Mouse (Mus musculus): ENCODE data around the gene Faf1.

The Faf1 gene

DNA sequence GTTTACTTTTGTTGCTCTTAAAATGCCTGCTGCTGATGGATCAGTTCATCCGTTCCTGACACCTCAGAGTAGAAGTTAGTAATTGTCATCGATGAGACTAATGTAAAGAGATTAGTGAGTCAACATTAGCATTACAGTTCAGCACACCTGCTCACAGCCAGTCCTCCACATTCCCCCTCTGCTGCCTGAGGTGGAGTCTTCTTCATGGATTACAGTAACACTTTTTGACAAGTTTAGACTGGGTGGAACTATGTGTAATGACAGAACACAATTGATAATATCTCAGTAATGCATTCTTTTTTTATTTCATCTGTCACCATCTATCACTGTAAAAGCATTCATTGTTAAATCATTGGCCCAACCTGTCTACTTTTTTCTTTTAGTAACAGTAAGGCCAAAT, 224.7 kb downstream of the Faf1 start:
- no peak for DNase-seq (ENCODE audit: low read depth in 2 of 2, low spot score in 2 of 2)

DNA sequence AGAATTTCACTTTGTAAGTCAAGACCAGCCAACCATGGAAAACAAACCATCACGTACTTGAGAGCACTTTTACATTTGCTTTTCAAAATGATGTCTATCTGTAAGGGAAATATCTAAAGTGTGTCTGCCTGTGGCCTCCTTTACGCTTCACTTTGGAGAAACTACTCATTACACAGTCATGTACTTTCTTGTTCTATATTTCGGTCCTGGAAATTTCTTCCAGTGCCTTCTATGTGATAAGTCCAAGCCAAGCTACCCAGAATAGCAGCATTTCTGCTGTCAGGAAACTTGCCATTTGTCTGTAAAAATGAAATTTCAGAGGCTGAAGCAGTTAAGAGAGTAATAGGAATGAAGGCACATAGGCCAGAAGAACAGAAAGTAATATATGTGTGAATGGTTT, 228.1 kb downstream of the Faf1 start:
- no peak for DNase-seq (ENCODE audit: low read depth in 2 of 2, low spot score in 2 of 2)

DNA sequence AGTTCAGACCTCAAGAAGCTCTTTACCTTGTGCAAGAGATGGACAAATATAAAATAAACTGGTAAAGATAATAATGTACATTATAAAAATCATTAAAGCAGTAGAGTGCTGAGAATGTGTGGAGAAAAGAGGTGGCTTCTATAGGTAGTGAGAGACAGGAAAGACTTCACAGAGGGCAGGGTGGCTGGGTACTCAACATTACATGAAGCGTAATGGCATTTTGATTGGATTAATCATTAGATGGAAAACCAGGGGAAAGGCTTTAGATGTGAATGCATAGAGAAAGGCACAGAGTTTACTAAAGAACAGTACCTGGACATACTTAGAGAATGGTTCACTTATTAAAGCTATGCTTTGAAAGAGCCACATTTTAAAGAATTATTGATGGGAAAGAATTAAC, 252.7 kb downstream of the Faf1 start:
- no peak for DNase-seq (ENCODE audit: low read depth in 2 of 2, low spot score in 2 of 2)

DNA sequence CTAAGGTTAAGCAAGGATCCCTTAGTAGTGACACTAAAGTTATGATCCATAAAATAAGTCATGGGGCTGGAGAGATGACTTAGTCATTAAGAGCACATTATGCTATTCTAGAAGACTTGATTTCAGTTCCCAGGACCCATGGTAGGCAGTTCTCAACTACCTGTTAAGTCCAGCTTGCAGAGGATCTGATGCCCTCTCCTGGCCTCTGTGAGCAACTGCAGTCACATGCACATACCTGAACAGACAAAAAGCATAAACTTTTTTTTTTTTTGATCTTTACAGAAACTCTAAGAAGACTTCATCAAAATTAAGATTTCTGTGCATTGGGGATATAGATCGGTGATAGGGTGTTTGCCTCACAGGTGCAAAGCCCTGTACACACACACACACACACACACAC, 254.1 kb downstream of the Faf1 start:
- DNase-seq (ENCODE audit: low read depth in 2 of 2, low spot score in 2 of 2), result no peak

DNA sequence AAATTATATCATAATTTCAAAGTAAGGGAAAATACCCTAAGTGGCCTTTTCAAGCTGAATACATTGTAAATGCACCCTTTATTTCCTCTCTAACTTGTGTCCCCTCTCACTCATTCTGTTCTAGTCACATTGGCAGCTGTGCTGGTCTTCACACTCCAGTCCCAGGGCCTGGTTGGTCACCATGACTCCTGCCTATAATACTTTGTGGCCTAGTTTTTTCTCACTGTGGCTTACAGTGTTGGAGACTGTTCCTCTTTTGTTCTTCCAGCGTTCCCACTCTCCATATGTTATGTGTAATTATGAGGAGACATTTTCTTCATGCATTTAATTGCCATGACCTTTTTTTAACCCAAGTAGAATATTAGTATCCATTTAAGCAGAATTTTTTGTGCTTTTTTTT, 254.5 kb downstream of the Faf1 start:
- DNase-seq (ENCODE audit: low read depth in 2 of 2, low spot score in 2 of 2), result no peak

GRCm38 (mm10) chr4:109936557-109936956, 260.2 kb downstream of the Faf1 start:
- no peak for DNase-seq (ENCODE audit: low read depth in 2 of 2, low spot score in 2 of 2)

GRCm38 (mm10) chr4:109939291-109939690, 262.9 kb downstream of the Faf1 start:
- no peak for DNase-seq (ENCODE audit: low read depth in 2 of 2, low spot score in 2 of 2)

DNA sequence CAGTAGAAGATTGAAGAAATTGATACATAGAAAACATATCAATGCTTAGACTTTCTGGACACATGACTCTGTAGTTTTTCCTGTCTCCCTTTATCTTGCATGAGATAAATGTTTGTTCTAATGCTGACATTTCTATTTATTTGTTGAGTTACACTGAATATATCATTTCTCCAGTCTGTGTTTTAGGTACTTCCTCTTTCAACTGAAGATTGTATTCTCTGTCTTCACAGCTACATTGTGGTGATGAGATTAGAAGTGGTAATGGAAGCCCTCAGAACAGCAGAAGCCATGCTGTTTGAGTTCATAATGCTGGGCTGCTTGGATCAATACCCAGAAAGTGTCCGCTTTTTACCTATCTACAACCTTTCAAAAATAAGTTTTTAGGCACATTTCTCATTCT, 269.2 kb downstream of the Faf1 start:
- DNase-seq (ENCODE audit: low read depth in 2 of 2, low spot score in 2 of 2), result no peak

DNA sequence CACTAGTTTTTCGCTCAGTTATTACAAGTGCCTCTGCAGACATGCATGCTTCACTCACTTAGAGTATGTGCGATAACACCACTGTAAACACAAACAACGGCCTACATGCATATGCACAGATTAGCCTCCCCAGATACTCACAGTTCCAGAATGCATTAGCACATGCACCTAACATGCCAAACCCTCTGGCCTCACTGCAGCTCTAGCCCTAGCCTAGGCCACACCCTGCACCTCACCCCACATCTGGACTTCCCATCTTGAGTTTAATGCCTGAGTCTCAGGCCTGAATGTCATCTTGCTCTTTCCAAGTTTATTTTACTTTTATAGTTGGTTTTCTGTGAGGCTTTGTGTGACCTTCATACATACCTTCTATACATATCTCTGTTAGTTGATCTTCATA, 272.9 kb downstream of the Faf1 start:
- DNase-seq (ENCODE audit: low read depth in 2 of 2, low spot score in 2 of 2), result no peak

DNA sequence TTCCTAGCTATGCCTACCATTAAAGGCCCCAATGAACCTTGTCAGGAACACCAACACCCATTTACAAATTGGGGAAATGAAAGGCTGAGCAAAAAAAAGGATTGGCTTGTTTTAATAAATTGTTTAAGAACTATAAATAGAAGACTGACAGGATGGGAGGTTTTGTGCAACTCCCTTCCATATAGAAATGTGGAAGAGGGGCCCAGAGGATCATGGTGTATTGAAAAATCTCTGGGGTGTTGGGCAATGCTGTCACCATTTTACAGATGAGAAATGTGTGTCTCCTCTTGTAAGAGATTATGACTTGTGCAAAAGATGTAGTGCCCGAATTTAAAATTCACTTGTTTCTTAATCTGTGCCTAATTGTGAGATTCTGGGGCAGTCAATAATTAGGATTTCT, 277.1 kb downstream of the Faf1 start:
- DNase-seq (ENCODE audit: low read depth in 2 of 2, low spot score in 2 of 2), result no peak

DNA sequence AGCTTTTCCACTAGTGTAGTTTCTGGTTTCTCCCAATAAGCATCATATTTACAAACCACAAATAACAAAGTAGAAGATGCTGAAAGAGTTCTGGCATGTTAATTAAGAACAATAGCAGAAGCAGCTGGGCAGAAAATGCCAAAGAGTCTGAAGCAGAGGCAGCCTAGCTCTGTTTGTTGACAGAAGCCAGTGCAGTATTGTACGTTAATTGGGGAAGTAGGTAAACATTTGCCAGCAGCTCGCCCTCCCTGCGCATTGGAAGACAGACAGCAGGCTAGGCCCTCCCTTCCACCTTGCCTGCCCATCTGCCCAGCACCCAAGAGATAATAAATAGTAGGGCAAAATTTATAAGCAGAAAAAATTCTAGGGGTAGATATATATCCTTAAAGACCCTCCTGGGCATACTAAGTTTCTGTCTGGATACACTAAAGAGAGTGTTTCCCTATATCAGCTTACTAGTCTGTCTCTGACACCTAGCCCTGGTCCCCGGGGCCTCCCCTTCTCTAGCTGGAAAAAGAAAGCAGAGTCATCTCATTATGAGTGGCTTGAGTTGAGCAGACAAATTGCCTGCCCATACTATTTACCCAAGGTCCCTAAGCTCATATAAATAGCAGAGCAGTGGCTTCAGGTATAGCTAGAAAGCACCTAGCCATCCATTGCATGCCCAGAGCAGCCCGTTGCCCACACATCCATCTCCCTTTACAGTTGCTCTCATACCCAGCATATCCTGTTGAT, 284.0 kb downstream of the Faf1 start:
- DNase-seq (ENCODE audit: low read depth in 2 of 2, low spot score in 2 of 2), result no peak

DNA sequence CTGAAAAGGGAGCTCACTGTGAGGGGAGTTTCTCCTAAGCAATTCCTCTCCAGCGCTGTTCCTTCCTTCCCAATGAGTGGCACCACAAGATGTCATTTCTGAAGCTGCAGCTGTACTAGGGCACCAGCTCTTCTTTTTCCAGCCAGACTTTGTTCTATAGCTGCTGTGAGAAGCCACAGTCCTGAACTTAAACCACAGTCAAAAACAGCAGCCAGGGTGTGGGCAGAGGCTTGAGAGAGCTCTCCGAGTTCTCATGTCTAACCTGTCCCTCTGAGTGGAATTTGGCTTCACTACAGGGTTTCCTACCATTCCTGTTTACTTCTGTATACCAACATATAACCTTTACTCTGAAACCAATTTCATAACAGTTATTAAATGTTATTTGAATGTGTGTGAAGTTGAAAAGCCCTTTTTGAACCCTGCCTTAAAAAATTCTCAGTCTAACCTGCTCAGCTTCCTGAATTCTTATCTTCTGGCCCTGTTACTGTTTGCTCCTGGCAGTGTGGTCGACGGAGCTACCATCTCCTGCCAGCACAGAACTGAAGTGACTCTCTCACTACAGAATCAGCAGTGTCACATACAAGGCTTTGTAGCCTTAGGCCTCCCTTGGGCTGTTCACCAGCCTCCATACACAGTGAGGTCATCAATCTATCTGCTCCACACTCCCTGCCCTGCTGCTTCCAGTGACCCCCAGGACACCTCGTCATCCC, 287.3 kb downstream of the Faf1 start:
- no peak for DNase-seq (ENCODE audit: low read depth in 2 of 2, low spot score in 2 of 2)

DNA sequence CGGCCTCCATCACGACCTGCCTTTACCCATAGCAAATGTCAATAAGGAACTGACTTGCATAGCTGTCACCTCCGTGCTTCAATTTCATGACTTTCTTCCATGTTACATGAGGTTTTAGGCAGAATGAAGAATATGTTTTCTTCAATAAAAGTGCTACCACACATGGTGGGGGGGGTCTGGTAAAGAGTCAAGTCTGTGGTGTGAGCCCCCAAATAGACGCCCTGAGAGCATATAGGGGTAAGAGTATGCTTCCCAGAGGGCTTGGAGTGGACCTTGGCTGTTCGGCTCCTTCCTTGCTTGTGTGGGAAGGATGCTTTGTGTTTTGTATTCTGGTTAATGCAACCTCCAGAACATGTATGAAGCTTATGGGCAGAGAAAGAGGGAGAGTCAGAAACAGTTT, 293.2 kb downstream of the Faf1 start:
- DNase-seq (ENCODE audit: low read depth in 2 of 2, low spot score in 2 of 2), result no peak

- no peak for DNase-seq (ENCODE audit: low read depth in 2 of 2, low spot score in 2 of 2)
Measured at GRCm38 (mm10) chr4:109973991-109974654, 297.7 kb downstream of the Faf1 start.

GRCm38 (mm10) chr4:109974655-109975380, 298.4 kb downstream of the Faf1 start:
- no peak for DNase-seq (ENCODE audit: low read depth in 2 of 2, low spot score in 2 of 2)

DNA sequence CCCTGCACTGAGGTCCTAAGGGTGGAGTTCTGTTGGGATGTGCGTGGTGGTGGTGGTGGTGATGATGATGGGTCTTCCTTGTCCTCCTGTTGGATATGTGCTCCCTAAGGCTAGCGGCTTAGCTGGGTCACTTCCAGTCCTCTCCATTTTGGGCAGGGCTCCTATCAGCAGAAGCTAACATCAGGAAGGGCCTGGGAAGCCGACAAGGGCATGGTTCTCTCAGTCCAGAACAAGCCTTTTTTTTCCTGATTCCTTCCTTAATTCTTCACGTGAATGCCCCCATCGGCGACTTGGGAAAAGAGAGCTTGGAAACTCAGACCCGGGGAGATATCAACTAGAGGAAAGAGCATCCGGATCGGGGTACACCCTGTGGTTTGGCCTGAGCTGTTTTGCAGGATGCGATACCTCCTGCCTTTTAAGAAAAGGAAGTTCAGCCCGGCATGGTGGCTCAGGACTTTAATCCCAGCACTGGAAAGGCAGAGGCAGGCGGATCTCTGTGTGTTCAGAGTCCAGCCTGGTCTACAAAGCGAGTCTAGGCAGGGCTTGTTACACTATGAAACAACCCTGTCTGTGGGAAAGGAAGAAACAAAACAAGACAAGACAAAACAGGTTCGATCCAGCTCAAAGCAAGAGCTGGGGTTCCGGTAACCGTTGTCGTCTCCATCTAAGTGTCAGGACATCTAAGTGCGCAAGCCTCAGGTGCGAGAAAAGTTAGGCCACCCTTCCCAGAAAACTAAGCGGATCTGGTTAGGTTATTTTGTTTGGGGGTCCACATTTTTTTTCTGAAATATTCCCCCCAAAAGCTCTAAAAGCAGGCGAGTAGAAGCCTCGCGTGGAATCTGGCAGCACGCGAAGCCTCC, 299.2 kb downstream of the Faf1 start:
- DNase-seq (ENCODE audit: low read depth in 2 of 2, low spot score in 2 of 2), result no peak

DNA sequence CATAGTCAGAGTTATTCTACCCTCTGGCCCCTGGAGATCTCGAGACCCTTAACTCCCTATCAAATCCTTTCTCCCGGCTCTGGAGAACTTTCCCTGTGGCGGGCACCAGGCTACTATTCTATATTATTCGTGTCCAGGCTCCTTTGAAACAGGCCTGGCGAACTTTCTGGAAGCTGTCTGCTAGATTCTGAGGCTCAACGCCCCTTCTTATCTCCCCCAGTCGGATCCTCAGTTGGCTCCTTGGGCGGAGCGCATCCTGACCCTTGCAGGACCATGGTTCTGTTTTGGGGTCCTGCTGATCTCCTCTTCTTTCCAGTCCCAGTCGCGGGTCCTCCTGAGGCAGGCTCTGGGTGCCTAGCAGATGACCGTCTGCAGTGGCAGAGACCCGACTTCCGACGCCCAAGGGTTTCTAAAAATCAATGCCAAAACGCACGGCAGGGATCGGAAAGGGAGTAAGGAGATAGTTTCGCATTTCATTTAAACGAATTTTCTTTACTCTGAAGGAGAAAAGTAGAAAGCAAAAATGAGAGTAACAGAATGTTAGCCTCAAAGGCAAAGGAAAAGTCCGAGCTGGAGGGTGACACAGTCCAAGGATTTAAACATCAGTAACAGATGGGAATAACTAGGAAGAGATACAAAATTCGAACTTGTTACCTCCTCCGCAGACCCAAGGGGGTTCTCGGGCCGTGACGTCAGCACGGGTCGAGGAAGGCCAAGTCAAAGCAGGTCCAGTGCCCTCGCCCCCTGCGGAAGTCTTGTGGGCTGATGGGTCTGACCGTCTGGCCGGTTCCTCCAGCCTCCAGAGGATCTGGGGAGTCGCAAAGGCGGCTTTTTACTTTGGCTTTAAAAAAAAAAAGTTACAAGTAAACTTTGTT, 300.1 kb downstream of the Faf1 start:
- no peak for DNase-seq (ENCODE audit: low read depth in 2 of 2, low spot score in 2 of 2)

DNA sequence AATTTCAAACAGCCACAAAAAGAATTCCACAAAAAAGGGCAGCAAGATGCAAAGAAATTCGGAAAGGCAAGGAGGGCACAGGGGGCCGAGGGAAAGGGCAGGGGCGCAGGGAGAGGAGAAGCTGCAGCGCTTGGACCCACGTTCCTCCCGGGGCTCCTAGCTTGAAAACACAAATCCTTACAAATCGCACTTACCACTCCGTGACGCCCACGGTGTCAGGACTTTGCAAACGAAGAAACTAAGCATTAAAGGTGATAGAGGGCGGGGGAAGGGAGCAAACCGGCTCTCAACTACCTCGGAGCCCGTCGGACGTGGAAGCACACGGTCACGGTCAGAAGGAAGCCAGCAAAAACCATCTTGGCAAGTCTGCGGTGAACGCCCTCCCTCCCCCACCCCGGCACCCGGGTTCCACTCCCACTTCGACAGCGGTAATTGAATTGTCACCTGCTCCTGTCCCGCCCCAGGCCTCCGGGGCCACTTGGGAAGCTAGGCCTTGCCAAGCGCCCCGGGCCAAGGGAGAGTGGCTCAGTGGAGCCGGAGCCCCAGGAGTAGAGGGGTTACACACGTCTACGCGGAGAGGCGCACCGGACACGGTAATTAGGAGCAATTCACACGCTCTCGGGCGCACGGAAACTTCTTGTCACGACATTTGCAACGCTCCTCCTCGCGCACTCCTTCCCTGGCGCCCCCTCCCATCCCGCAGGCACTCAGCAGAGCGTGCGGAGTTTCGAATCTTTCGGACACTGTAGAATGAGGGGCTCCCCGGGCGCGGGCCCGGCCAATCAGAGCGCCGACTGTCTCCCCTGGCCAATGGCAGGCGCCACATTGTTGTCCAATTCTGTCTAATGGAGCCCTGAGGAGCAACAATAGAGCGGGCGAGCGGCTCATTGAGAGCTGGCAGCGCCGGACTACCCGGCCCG, 301.0 kb downstream of the Faf1 start, which contains the start of gene Dmrta2:
Dmrta2 (plus strand) TSS at position 906 of the 920 bp plus-strand sequence.
- DNase-seq (ENCODE audit: low read depth in 2 of 2, low spot score in 2 of 2), result no peak
